Mouse (Mus musculus) intestine, embryonic 16.5 days (tissue): ENCODE measurements at regions not wholly inside any gene's neighbourhood (a gene's known extent, or its start where the extent isn't known, plus 50 kb on each side); places are given as distances from the start of the nearest gene placed in this dataset.

Source experiments
- ATAC-seq: fragments of 200-750 bp; cut with Nextera tagmentation; 2 replicates; pipeline ENCODE4 v1.8.0; 2017; ENCODE audit warnings: moderate TSS enrichment, moderate library complexity
- H3K27ac ChIP-seq: fragments of 300-500 bp; sonication (generic); 2 replicates; pipeline ENCODE4 v1.5.1; 2014; ENCODE audit warnings: mild to moderate bottlenecking, low read length
- H3K27me3 ChIP-seq: fragments of 300-500 bp; sonication (generic); replicated peaks from 2 replicates; pipeline ENCODE4 v1.6.1; 2014; ENCODE audit warnings: low read length, control low read depth, mixed read lengths; ENCODE audit not compliant: control insufficient read depth, insufficient read depth
- H3K36me3 ChIP-seq: fragments of 300-500 bp; sonication (generic); 2 replicates; pipeline ENCODE4 v1.6.1; 2014; ENCODE audit warnings: low read length, control low read depth; ENCODE audit not compliant: control insufficient read depth, insufficient read depth
- H3K4me1 ChIP-seq: fragments of 300-500 bp; sonication (generic); 2 replicates; pipeline ENCODE4 v1.6.1; 2014; ENCODE audit warnings: low read length, control low read depth, mixed read lengths; ENCODE audit not compliant: control insufficient read depth, insufficient read depth
- H3K4me2 ChIP-seq: fragments of 300-500 bp; sonication (generic); 2 replicates; pipeline ENCODE4 v1.6.1; 2014; ENCODE audit warnings: low read depth, low read length, control low read depth
- H3K4me3 ChIP-seq: fragments of 300-500 bp; sonication (generic); 2 replicates; pipeline ENCODE4 v1.5.1; 2014; ENCODE audit warnings: mild to moderate bottlenecking, low read length
- H3K9ac ChIP-seq: fragments of 300-500 bp; sonication (generic); 2 replicates; pipeline ENCODE4 v1.6.1; 2014; ENCODE audit warnings: low read depth, low read length
- H3K9me3 ChIP-seq: fragments of 300-500 bp; sonication (generic); 2 replicates; pipeline ENCODE4 v1.6.1; 2016; ENCODE audit warnings: low read length, control low read depth; ENCODE audit not compliant: control insufficient read depth
- WGBS: fragments of 180-500 bp; shearing (Covaris S2); extraction: QIAGEN DNeasy Blood & Tissue Kit; methylation state at CpG from one replicate; pipeline ENCODE4 v1.1.7; 2014; 5-methylcytosine and 5-hydroxymethylcytosine counted together

- ATAC-seq, result peak; percentile 93
- Histone ChIP-seq H3K9me3 (no peaks in the 10 kb centered on the region), H3K27me3 (no peaks in the 10 kb centered on the region), H3K9ac (no peak overlapping the region), H3K4me1 (no peaks in the 10 kb centered on the region), H3K4me3 (no peak overlapping the region), H3K27ac (no peak overlapping the region; the same call in 1 of the 2 replicates), H3K36me3 (no peaks in the 10 kb centered on the region), H3K4me2 (no peak overlapping the region)
- 45% methylated on average over 6 of the region's 6 CpGs for WGBS
These were observed 1198.4 kb downstream of the Gsdmc2 start for GRCm38 (mm10) chr15:62646476-62647168.

GRCm38 (mm10) chr15:62644744-62645143, 1200.2 kb downstream of the Gsdmc2 start:
- Histone ChIP-seq H3K4me2 (no peak overlapping the region), H3K4me3 (no peak overlapping the region), H3K4me1 (no peaks in the 10 kb centered on the region), H3K27ac (no peak overlapping the region), H3K36me3 (no peaks in the 10 kb centered on the region), H3K27me3 (no peaks in the 10 kb centered on the region), H3K9ac (no peak overlapping the region), H3K9me3 (no peaks in the 10 kb centered on the region)
- WGBS, result 55% methylated on average over 2 of the region's 2 CpGs
- ATAC-seq, result no peak

DNA sequence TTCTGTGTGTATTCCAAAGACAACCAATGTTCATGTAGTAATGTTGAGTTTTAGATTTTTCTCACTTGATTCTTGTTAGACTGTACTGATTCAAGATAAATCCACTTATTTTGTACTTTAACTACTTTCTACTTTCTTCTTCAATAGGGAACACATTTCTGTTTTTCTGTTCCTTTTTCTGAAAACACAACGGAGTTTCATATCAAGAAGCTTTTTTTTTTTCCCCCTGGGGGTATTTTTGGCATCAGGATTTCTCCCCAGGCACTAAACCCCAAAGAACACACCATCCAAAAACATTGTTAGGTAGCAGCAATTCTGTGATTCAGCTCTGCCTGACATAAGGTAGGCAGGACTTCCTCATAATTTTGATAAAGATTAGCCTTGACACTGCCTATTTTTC, 1200.7 kb downstream of the Gsdmc2 start:
- no peaks in the 10 kb centered on the region for H3K36me3 ChIP-seq
- WGBS, result 77% methylated on average over 1 of the region's 1 CpGs
- H3K4me2 ChIP-seq, result no peak overlapping the region
- H3K4me3 ChIP-seq, result no peak overlapping the region
- H3K4me1 ChIP-seq, result no peaks in the 10 kb centered on the region
- ATAC-seq, result no peak
- no peak overlapping the region for H3K9ac ChIP-seq
- no peaks in the 10 kb centered on the region for H3K27me3 ChIP-seq
- H3K27ac ChIP-seq, result no peak overlapping the region
- no peaks in the 10 kb centered on the region for H3K9me3 ChIP-seq

GRCm38 (mm10) chr15:62641051-62641710, 1203.8 kb downstream of the Gsdmc2 start:
- Histone ChIP-seq H3K4me2 (no peak overlapping the region), H3K4me3 (no peak overlapping the region), H3K9me3 (no peaks in the 10 kb centered on the region), H3K27me3 (no peaks in the 10 kb centered on the region), H3K36me3 (no peaks in the 10 kb centered on the region), H3K27ac (no peak overlapping the region), H3K4me1 (no peaks in the 10 kb centered on the region), H3K9ac (no peak overlapping the region)
- 81% methylated on average over 7 of the region's 7 CpGs for WGBS
- no peak for ATAC-seq

- no peak for ATAC-seq
- 91% methylated on average over 7 of the region's 7 CpGs for WGBS
- H3K27me3 ChIP-seq, result no peaks in the 10 kb centered on the region
- no peaks in the 10 kb centered on the region for H3K36me3 ChIP-seq
- no peak overlapping the region for H3K9ac ChIP-seq
- H3K9me3 ChIP-seq, result no peaks in the 10 kb centered on the region
- no peaks in the 10 kb centered on the region for H3K4me1 ChIP-seq
- H3K4me2 ChIP-seq, result no peak overlapping the region
- H3K27ac ChIP-seq, result no peak overlapping the region
- no peak overlapping the region for H3K4me3 ChIP-seq
These were observed 1219.6 kb downstream of the Gsdmc2 start for GRCm38 (mm10) chr15:62625406-62625805.

DNA sequence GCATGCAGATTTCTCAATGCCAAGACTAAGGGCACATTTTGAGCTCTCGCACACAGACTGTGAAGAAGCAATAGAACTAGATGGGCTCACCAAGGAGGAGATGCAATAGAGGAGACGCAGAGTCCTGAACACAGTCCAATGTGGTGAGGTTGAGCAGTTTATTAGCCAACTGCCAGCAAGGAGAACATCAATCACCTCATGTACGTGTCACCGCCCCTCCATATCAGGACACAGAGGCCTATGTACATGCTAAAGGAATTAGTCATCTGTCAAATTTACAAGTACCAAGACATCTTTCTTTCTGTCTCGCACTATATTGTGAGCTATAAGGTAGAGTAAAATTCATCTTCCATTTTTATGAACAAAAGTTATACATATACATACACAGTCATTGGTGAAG, 1228.9 kb downstream of the Gsdmc2 start:
- ATAC-seq, result no peak
- Histone ChIP-seq H3K27ac (no peak overlapping the region), H3K4me2 (no peak overlapping the region), H3K4me3 (no peak overlapping the region), H3K27me3 (no peaks in the 10 kb centered on the region), H3K4me1 (no peaks in the 10 kb centered on the region), H3K9me3 (no peaks in the 10 kb centered on the region), H3K9ac (no peak overlapping the region), H3K36me3 (no peaks in the 10 kb centered on the region)
- 89% methylated on average over 5 of the region's 5 CpGs for WGBS

GRCm38 (mm10) chr15:62596735-62597134, 1248.2 kb downstream of the Gsdmc2 start:
- no peak overlapping the region for H3K4me3 ChIP-seq
- no peak overlapping the region for H3K9ac ChIP-seq
- no peak for ATAC-seq
- no peaks in the 10 kb centered on the region for H3K36me3 ChIP-seq
- no peaks in the 10 kb centered on the region for H3K27me3 ChIP-seq
- 0 out of 2 replicates have a peak, but pooled peaks cover 2% of the 10 kb centered on the region for H3K4me1 ChIP-seq
- no peaks in the 10 kb centered on the region for H3K9me3 ChIP-seq
- H3K4me2 ChIP-seq, result no peak overlapping the region
- no peak overlapping the region for H3K27ac ChIP-seq

DNA sequence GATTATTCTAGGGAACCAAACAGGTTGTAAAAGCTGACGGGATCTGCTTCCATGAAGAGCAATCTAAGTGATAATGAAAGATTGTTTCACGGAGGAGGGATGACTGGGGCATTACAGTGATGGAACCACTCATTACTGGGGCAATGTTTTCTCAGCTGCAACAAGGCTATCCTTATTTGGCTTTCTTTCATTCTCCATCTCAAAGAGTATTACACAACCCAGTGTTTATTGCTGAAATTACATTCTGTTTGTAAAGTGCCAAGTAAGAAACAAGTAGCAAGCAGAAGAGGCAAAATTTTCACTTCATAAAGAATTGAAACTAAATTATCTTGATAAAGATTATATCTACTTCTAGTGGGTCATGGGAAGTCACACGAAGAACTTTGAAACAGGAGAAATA, 1256.4 kb downstream of the Gsdmc2 start:
- H3K27ac ChIP-seq, result no peak overlapping the region
- no peak overlapping the region for H3K9ac ChIP-seq
- H3K9me3 ChIP-seq, result no peaks in the 10 kb centered on the region
- 0 out of 2 replicates have a peak, but pooled peaks cover 2% of the 10 kb centered on the region for H3K4me1 ChIP-seq
- no peaks in the 10 kb centered on the region for H3K27me3 ChIP-seq
- H3K4me2 ChIP-seq, result no peak overlapping the region
- H3K4me3 ChIP-seq, result no peak overlapping the region
- ATAC-seq, result no peak
- 64% methylated on average over 3 of the region's 3 CpGs for WGBS
- H3K36me3 ChIP-seq, result no peaks in the 10 kb centered on the region

GRCm38 (mm10) chr15:62578788-62579187, 1266.2 kb downstream of the Gsdmc2 start:
- Histone ChIP-seq H3K4me1 (no peaks in the 10 kb centered on the region), H3K9ac (no peak overlapping the region), H3K4me2 (no peak overlapping the region), H3K4me3 (no peak overlapping the region), H3K27ac (no peak overlapping the region), H3K36me3 (no peaks in the 10 kb centered on the region), H3K9me3 (no peaks in the 10 kb centered on the region), H3K27me3 (no peaks in the 10 kb centered on the region)
- WGBS, result 66% methylated on average over 3 of the region's 3 CpGs
- no peak for ATAC-seq
